Mouse (Mus musculus) Muller cell, postnatal 12 days (primary cell): ENCODE measurements around the gene Vps18.
A peak's percentile ranks its signal among the peaks of the same experiment; 100 is the strongest.

Source experiments
- DNase-seq: peaks from one replicate; pipeline ENCODE4 v3.0.0-alpha.2; 2015; ENCODE audit errors: inconsistent ontology term

Vps18 gene

DNA sequence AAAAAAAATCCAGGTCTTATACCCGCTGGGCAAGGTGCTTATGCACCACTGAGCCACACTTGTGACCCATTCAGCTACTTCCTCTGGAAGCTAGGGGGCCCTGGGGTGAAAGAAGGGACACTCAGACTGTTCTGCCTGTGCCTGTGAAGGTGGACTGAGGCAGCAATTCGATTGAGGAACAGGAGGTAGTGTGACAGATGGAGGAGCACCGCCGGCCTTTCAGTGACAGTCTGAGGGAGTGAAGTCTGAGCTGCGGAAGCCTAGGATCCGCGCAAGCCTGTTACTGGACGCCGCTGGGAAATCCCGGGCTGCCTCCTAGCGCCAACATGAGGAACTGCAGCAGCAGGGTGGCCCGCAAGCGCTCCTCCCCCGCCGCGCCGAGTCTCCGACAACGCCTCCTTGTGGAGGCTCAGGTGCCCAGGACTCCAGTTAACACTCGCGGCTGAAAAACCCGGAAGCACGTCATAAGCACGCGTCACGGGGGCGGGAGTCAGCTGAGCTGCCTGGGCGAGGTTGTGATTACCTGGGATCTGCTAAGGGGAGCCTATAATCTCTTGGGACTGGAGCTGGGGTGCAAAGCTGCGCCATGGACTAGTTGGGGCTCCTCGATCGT lies at the start of gene Vps18:
Gene Vps18, plus strand, starts transcription at position 471 of the 613 bp plus-strand sequence.
- DNase-seq, result peak; percentile 97

DNA sequence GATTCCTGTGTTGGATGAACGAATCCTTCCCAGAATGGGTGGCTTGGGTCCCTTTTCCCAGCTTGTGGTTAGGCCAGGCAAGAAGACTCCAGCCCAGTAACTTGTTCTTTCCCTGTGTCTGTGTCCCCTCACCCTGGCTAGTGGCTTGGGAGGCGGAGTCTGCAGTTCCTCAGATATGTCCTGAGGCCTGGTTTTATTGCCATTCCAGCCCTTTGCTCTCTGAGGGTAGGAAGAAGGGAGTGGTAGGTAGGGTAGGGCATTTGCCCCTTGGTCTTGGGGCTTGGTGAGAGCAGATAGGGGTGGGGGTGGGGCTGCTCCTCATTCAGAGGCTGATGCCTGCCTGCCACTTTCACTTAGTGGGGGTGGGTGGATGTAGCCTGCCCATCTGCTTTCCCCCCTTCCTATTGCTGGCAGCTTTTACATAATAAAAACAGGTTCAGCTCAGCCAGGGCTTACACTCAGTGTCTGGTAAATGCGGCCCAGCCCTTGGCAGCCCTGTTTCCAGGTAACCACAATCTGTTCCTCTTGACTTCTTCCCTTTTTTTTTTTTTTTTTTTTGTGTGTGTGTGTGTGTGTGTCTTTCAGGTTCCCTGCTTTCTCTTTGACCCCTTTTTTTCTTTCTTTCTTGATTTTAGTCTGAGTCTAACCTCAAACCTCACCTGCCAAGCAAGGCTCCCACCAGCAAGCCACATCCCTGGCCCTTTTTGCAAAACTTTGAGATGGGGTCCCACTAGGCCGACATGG lies 48.3 kb upstream of the Vps18 start:
- DNase-seq, result no peak

DNA sequence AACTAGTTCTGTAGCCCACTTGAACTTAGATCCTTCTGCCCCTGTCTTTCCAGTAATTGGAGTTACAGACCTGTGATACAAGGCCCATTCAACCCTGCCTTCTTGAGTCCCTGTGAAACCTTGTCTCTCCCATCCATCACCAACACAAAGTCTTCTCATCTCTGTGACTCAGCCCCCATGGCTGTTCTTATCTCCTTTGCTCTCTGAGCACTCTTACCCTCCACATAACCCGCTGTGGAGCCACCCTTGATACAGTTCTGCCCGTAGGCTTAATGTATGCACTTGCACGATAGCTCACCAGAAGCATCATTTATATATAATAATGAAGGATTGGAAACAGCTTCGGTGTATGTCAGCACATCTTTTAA lies 47.7 kb upstream of the Vps18 start:
- no peak for DNase-seq

DNA sequence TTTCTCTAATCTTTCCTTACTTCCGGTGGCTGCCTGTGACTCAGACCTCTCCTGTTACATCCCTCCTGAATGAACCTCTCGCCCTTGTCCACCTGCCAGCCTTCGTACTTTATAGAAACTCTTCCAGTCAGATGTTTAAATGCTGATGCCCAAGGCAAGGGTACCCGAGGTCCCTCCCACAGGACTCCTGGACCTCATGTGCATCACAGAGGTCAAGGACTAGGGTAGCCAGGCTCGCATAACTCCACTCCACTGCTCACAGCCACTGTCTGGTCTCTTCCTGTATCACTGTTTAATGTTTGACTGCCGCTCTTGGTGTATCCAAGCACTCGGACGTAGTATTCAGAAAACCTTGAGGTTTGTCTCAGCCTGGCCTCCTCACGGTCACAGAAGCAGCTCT lies 46.0 kb upstream of the Vps18 start:
- no peak for DNase-seq

DNA sequence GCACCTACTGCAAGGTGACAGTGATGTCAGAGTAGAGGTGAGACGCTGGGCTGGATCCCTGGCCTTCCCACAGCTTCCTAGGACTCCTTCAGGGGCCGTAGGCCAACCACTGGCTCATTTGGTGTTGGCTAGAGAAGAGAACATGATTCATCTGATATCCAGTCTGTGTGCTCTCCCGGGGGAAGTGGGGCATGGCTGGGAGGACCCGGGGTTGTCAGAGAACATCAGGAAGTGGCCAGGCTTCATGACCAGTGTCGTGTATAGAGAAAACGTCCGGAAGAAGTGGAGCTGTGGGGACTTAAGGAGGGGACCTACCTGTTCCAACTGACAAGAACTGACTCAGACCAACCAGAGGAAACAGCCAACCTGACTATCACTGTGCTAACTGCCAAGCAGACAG lies 43.3 kb upstream of the Vps18 start:
- DNase-seq, result no peak

DNA sequence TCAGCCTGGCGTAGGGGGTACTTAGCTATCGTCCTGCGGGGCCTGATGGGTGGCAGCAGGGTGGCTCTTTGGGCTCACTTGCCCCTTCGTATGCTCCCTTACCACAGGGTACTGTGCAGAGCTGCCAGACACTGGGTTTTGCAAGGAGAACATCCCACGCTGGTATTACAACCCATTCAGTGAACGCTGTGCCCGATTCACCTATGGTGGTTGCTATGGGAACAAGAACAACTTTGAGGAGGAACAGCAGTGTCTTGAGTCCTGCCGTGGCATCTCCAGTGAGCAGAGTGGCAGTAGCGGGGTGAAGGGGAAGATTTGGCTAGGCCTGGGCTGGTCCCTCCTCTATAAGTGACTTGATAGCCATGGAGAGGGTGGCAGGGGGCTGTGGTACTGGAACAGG lies 40.6 kb upstream of the Vps18 start:
- DNase-seq, result no peak

DNA sequence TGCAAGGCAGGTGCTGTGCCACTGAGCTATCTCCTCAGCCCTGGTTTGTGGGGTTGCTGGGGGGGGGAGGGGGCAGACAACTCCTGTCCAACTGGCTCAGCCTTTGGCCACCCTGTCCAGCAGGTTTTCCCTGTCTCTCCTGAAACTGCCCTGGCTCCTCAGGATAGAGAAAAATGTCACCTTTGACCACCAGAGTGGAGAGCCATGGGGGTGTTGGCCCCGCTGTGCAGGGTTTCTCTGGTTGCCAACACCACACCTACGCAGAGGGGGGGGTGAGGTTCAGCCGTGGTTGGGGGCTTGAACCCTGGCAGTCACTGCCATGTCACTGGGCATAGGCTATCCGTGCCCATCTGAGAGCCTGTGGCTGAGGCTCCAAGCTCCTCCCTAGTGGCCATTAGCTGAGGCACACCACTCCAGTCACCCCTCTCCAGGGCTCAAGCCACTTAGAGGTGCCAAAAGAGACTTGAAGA lies 38.9 kb upstream of the Vps18 start:
- DNase-seq, result no peak

DNA sequence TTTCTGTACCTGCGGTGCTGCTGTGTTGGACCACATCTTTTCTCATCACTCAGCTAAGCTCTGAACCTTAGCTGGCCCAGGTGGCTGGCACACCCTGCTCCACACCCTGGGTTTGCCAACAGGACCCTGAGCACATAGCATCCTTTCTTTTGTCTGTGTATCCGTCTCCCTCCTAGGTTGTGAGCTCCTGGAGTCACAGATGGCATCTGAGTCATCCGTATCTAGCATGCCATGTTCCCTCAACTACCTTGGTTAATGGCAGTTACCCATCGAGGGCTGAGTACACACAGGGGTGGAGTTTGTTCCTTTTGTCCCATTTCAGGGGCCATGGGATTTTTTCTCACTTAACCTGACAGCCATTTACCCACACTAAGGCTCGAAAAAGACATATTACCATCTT lies 38.2 kb upstream of the Vps18 start:
- no peak for DNase-seq

DNA sequence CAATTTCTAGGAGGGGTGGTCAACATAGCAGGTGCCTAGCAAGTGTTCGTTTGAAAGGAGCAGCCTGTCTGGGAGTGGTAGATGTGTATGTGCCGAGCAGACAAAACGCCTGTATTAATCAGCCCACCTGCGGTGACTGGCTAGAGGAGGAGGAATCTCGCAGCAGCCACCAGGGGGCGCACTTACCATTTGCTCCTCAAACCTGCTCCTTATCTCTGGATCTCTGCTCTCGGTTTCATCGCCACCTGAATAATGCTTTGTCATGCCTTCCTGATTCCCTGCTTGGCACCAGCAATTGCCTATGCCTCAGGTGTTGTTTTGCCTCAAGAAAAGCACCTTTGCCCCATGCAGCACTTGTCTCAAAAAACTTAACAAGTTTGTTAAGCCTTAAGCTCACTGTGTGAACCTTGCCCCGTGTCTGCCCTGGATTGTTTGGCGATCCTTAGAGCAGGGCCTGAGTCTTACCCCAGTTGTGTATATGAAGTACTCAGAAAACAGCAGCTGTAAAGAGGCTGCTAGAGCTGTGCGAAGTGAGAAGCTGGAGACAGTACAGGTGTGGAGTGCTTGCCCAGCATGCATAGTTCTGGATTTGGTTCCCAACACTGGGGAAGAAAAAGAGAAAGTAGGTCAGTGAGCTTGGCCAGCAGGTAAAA lies 37.6 kb upstream of the Vps18 start:
- peak; percentile 86 for DNase-seq

DNA sequence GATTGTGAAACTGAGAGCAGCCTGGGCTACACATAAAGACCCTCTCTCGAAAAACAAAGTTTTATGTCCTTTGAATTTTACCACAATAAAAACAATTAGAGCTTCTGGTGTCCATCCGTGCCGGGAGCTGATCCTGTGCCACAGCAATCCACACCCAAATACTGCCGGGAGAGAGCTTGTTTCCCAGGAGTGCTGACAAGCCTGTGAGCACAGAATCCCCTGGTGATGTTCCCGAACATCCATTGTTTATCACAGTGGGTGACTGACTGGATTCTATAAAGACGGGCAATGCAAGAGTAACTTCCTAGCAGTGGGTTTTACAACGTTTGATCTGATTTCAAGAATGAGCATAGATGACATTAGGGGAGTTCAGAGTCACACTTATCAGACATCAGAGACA lies 33.6 kb upstream of the Vps18 start:
- DNase-seq, result no peak

DNA sequence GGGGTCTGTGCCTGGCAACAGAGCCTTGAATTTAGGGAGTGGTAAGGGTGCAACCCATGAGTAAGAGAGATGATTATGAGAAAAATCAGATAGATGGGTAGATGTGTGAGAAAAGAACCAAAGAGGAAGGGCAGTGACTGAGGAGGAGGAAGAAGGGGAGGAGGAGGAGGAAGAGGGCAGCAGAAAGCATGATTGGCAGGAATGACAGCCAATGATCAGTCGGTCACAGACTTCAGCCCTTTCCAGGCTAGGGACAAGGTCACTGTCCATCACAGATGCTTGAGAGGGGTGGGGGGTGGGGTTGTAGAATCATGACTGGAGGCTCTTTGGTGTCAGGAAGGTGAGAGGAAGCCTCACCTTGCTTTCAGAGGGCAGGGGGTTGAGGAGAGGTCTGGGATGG lies 28.0 kb upstream of the Vps18 start:
- DNase-seq, result no peak

DNA sequence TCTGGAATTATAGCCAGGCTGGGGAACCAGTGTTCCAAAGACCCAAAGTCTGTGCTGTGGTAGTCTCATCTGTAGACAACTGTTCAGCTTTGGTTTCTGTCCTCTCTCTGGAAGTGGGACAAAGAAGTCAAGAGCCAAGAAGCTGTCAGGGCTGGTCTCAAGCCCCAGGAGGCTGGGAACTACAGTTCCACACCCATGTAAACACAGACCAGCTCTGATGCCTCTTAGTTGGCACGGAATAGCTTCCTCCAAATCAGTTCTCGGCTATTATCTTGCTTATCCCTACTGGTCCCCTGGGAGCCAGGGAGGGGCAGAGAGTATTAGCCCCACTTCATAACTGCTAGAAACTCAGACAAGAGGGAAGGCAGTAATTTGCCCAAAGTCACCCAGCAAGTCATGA lies 27.2 kb upstream of the Vps18 start:
- no peak for DNase-seq

DNA sequence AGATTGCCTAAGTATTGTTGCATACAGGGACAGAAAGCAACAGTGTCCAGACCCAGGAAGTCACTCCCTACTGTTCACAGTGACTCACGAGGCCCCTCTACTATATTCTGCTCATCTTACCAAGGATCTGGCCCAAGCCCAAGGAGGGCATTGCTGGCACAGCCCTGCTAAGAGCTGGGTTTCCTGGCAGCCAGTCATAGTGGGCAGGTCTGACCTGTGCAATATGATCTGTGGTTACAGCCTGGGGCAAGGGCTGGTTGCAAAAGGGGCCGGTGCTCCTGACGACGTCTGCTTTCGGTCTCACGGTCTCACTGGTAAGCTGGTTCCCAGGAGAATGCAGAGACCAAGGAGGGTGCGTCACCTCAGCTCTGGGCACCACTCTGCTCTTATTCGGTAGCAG lies 25.6 kb upstream of the Vps18 start:
- peak; percentile 83 for DNase-seq

DNA sequence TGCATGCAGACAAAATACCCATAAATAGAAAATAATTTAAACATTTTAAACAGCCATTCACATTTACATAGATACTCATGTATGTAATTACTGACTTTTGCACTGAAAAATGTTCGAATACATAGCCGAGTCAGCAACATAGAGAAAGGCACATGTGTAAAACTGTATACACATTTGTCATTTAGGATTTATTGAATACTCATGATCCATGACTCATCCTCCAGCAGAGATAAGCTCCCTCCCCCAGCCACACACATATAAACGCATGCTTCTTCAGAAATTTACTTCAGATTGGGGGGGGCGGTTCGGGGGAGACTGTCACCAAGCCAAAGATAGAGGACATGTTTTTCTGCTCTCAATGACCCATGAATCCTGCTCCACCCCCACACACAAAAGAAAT lies 24.7 kb upstream of the Vps18 start:
- no peak for DNase-seq

DNA sequence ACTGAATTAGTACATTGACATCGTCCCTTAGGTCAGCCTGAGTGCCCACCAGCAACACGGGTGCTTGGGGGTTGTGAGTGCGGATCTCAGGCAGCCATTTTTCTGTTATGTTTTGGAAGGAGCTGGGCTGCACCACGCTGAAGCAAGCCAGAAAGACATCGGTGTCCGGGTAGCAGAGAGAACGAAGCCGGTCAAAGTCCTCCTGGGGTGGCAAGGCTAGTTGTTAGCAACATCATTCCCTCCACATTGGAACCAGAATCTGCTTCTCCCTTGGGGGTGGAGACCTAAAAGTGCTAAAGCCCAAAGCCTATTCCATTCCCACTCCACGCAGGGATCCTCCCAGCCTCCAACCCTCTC lies 18.3 kb upstream of the Vps18 start:
- DNase-seq, result no peak

DNA sequence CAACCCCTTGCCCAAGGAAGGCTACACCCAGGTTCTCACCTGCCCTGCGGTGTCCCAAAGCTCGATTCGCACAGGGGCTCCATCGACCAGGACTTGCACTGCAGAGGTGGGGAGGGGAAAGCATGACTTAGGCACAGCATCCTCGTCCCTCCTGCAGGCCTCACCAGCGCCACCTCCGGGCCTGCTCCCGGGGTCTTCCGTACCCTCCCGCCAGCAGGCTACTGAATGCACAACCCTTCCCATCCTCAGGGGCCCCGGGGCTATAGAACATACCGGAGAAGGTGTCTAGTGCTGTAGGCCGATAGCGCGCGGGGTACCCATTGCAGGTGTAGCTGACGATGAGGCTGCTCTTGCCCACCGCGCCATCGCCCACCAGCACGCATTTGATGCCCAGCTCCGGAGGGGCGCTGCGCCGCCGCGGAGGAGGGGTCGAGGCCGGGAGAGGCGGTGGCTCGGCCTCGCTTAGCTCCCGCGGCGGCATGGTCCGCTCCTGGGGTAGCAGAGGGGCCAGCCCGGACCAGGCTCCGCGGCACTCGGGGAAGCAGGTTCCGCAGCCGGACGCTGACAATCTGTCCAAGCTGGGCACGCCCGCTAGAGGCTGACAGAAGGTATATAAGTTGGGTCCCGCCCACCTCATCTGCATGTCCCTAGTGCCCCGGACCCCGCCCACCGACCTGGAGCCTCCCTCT lies 17.8 kb upstream of the Vps18 start, which contains the start of gene Rhov:
Gene Rhov, minus strand, starts transcription at position 630 of the 689 bp plus-strand sequence.
- peak; percentile 64 for DNase-seq

DNA sequence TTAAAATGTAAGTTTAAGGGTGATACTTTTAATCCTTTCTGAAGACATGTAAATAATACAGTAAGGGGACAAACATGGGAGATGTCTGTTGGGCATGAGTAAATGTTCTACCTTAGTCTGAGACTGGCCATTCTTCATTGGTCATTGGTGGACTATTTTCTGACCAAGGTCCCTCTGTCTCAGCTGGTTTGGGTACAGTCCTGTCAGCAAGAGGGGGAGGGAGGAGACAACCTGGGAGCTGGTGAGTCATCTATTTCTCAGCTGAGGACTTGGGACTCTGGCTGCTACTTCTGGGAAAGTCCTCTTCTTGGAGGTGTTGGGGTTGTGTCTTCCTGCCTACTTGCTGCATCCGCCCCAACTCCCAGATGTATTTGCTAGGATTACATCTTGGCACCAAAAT lies 14.4 kb upstream of the Vps18 start:
- DNase-seq, result no peak

DNA sequence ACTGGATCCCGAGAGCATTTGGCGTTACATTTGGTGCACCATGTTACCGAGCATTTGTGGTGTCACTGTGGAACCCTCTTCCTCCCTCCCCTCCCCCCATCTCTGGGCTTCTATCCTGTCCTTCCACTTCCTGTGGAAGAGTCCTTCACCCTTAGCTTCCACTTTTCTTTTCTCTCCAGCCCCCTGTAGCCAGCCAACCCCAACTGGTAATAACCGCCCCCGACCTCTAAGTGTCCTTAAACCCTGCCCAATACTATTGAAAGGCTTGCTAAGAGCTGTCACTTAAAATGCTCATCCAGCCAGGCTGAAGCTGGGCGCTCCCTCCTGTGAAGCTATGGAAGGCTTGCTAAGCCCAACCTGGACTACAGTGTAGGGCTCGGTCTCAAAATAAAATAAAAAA lies 11.6 kb upstream of the Vps18 start:
- DNase-seq, result no peak

DNA sequence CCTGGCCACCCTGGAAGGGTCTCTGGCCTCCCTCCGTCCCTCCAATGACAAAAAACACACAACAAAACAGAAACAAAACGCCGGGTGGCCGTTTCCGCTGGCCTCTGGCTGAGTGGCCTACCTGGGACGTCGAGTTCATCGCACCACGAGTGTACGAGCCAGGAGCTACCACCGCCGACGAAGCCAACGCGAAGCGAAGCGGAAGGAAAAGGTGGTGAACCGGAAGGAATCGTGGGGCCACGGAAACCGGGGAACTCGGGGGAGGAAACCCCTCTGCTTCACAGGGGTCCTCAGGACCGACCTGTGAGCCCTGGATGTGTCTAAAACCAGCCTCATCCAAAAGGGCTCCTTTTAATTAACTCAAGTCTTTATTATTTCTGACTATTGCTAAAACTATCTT lies 10.7 kb upstream of the Vps18 start:
- no peak for DNase-seq

DNA sequence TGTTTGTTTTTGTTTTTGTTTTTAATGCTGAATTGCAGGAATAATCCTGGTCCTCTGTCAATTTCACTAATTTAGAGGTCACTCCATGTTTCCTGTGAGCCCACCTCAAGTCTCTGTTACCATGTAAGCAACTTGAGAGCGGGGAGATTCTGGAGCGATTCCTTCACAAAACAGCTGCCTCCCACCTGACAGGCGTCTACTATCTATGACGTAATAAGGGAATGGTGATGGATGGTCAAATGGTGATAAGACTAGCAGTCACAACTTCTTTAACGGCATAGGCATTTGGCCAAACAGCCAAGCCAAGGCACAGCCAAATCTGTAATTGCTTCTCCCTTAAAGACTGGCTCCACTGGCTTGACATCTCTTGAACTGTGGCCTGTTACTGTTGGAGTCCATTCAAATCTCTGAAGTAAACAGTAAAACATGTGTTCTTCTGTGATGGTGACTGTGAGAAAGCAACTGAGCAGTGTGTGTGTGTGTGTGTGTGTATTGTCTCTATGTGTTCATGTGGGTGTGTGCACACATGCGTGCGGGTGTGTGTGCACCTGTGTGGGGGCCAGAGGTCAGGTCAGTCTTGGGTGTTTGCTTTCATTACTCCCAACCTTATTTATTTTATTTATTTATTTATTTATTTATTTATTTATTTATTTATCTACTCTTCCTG lies 6.5 kb upstream of the Vps18 start:
- DNase-seq, result no peak

DNA sequence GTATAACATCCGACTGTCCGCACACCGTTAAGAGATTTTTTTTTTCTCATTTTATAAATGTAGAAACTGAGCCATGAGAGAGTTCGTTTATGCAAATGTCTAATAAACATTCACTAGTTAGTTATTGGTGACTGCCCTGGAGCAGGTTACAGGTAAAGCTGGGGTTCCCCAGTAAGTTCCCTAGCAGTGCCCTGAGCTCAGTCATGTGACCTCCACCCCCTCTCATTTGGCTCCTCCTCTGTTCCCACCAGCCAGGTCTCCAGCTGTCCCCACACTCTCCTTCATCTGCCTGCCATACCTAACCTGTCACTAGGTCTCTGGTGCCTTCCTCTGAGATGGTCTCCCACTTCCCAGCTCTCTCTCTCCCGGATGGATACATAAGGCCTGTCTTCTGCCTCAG lies 1.2 kb upstream of the Vps18 start:
- DNase-seq, result no peak

DNA sequence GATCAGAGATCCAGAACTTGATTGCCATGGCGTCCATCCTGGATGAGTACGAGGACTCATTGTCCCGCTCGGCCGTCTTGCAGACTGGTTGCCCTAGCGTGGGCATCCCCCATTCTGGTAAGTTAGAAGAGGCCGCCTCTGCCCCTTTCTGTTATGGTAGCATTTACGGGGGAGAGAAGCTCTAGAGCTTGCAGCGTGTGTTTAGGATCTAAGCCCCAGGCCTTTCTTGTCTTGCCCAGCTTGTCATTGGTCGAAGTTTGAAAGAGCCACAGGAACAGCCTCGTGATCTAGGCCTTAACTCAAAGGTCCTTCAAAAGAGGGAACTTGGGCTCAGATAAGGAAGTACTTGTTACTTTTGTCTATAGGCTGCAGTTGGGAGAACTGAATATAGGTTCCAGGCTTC lies 475 bp downstream of the Vps18 start:
- DNase-seq, result no peak
